Mouse (Mus musculus) kidney, embryonic 16.5 days (tissue): ENCODE data around the gene Apoe. TPM values are rescaled to one million over a fixed set of nuclear protein-coding genes. Genes with fewer than 3 reads are reported as not detected.
A peak's percentile ranks its signal among the peaks of the same experiment; 100 is the strongest.

Source experiments
- ATAC-seq: fragments of 200-750 bp; cut with Nextera tagmentation; 2 replicates; pipeline ENCODE4 v1.8.0; 2017; ENCODE audit warnings: moderate TSS enrichment; ENCODE audit not compliant: low FRiP score, low TSS enrichment
- H3K27ac ChIP-seq: fragments of 300-500 bp; sonication (generic); 2 replicates; pipeline ENCODE4 v1.5.1; 2014; ENCODE audit warnings: low read length
- H3K27me3 ChIP-seq: fragments of 300-500 bp; sonication (generic); 2 replicates; pipeline ENCODE4 v1.6.1; 2014; ENCODE audit warnings: low read length, control low read depth, mixed read lengths; ENCODE audit not compliant: insufficient read depth
- H3K36me3 ChIP-seq: fragments of 300-500 bp; sonication (generic); 2 replicates; pipeline ENCODE4 v1.6.1; 2014; ENCODE audit warnings: low read length, control low read depth, mixed read lengths; ENCODE audit not compliant: insufficient read depth
- H3K4me1 ChIP-seq: fragments of 300-500 bp; sonication (generic); 2 replicates; pipeline ENCODE4 v1.6.1; 2014; ENCODE audit warnings: low read length, control low read depth, mixed read lengths; ENCODE audit not compliant: insufficient read depth
- H3K4me2 ChIP-seq: fragments of 300-500 bp; sonication (generic); replicated peaks from 2 replicates; pipeline ENCODE4 v1.6.1; 2014; ENCODE audit warnings: low read depth, low read length
- H3K4me3 ChIP-seq: fragments of 300-500 bp; sonication (generic); 2 replicates; pipeline ENCODE4 v1.5.1; 2014; ENCODE audit warnings: mild to moderate bottlenecking, low read length
- H3K9ac ChIP-seq: fragments of 300-500 bp; sonication (generic); replicated peaks from 2 replicates; pipeline ENCODE4 v1.6.1; 2014; ENCODE audit warnings: low read length
- H3K9me3 ChIP-seq: fragments of 300-500 bp; sonication (generic); 2 replicates; pipeline ENCODE4 v1.6.1; 2016; ENCODE audit warnings: low read length, control low read depth
- WGBS: fragments of 180-500 bp; shearing (Covaris S2); extraction: QIAGEN DNeasy Blood & Tissue Kit; methylation state at CpG from one replicate; pipeline ENCODE4 v1.1.7; 2014; 5-methylcytosine and 5-hydroxymethylcytosine counted together
- polyA plus RNA-seq: library from polyadenylated mRNA; unstranded; fragments of >200 nt; fragmentation: Nextera tagmentation; extraction: Ambion mirVana; gene quantifications from 2 replicates; pipeline ENCODE4 v1.2.1, GENCODE M21; 2015

Gene Apoe
- polyA plus RNA-seq, 1 experiment from 2014 or later, result 312 TPM

DNA sequence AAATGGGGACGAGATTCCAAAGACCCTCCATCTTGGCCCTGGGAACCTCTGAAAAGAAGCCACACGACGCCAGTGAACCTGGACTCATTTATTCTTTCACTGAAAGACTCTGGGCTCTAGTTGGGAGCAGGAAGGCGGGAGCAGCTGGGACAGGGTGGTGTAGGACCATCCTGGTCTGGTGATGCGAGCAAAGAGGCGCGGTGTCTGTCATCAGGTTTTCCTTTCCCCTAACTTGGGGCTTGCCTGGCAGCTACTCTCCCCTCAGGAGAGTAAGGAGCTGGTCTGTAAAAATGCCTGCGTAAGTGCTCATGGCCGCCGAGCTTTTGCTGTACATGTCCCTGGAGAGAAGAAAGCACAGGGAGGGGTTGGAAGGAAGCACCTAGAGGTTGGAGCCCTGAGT, 27.5 kb downstream of the Apoe start:
- Histone ChIP-seq H3K4me3 (no peak overlapping the region), H3K27me3 (no peaks in the 10 kb centered on the region), H3K27ac (no peak overlapping the region), H3K9me3 (no peaks in the 10 kb centered on the region), H3K9ac (no peak overlapping the region), H3K4me1 (peaks cover 5% of the 10 kb centered on the region; the same call in 1 of the 2 replicates), H3K36me3 (no peaks in the 10 kb centered on the region), H3K4me2 (no peak overlapping the region)
- WGBS, result 66% methylated on average over 10 of the region's 10 CpGs
- no peak for ATAC-seq

DNA sequence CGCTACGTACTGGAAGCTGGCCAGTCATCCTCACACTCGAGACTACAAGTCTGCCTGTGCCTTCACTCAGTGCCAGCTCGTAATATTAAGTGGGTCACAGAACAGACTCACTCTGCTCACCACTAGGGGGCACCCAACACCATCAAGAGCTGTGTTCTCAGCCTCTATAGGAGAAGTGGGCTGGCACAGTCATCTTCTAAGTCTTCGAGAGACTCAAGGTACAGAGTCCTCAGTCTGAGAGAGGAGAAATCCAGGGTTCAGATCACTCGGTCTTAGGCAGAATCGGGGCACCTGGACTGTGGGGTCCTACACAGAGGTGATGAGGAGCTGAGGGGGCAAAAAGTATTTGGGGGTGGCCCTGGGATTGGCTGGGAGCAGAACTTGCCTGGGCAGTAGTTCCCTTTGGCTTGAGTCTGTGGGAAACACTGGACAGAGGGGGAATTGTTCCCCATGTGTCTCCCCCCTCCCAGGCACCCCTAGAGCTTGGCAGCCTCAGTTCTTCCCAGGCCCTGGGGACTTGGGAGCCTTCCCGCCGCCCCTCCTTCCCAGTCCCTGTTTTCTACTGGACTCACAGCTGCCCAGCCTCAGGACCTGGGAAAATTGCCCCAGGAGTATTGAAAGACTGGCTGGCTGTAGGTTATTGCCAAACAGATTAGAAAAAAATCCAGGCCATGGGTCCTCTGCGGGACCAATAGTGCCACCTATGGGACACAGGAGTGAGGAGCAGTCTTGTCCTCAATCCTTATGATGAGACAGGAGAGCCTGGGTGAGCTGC, 29.9 kb downstream of the Apoe start:
- Histone ChIP-seq H3K9ac (peak overlapping the region; percentile 53), H3K27ac (peak overlapping the region; percentile 65), H3K4me3 (no peak overlapping the region), H3K27me3 (no peaks in the 10 kb centered on the region), H3K9me3 (no peaks in the 10 kb centered on the region), H3K36me3 (no peaks in the 10 kb centered on the region), H3K4me2 (peak overlapping the region; percentile 40), H3K4me1 (peaks cover 12% of the 10 kb centered on the region; the same call in 1 of the 2 replicates)
- ATAC-seq, result peak; percentile 83
- 7% methylated on average over 10 of the region's 10 CpGs for WGBS

DNA sequence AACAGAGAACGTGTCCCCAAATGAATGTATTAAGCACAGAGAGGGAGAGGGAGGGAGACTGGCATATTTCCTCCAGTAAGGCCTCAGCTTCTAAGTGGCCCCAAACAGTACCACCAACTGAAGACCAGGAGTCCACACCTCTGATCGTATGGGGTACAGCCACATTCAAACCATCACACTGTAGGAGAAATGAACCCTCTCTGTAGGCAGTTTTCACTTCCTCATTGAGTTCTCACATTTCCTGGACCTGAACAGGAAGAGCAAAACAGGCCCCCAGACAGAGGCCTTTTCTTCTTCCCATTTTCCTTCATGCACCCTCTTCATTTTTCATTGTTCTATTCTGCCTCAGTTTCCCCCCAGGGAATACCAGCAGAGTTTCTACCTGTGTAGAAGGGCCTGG, 31.6 kb downstream of the Apoe start:
- Histone ChIP-seq H3K4me2 (no peak overlapping the region), H3K27me3 (no peaks in the 10 kb centered on the region), H3K4me1 (peaks cover 20% of the 10 kb centered on the region), H3K9me3 (no peaks in the 10 kb centered on the region), H3K36me3 (no peaks in the 10 kb centered on the region), H3K27ac (no peak overlapping the region), H3K9ac (no peak overlapping the region), H3K4me3 (no peak overlapping the region)
- no peak for ATAC-seq
- WGBS, result 75% methylated on average over 2 of the region's 2 CpGs

DNA sequence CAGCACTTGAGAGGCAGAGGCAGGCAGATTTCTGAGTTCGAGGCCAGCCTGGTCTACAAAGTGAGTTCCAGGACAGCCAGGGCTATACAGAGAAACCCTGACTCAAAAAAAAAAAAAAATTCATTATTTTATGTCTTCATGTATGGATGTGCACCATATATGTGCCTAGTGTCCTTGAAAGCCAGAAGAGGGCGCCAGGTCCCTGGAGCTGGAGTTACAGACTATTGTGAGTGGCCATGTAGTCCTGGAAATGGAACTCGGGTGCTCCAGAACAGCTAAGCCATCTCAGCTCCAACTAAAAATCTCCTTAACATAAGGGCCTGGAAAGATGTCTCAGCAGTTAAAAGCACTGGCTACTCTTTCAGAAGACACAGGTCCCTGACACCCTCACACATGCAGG, 32.2 kb downstream of the Apoe start:
- no peak overlapping the region for H3K4me3 ChIP-seq
- no peak overlapping the region for H3K27ac ChIP-seq
- no peaks in the 10 kb centered on the region for H3K27me3 ChIP-seq
- WGBS, result 75% methylated on average over 3 of the region's 3 CpGs
- no peak overlapping the region for H3K4me2 ChIP-seq
- H3K9ac ChIP-seq, result no peak overlapping the region
- no peaks in the 10 kb centered on the region for H3K9me3 ChIP-seq
- H3K4me1 ChIP-seq, result peaks cover 20% of the 10 kb centered on the region
- no peaks in the 10 kb centered on the region for H3K36me3 ChIP-seq
- ATAC-seq, result no peak

DNA sequence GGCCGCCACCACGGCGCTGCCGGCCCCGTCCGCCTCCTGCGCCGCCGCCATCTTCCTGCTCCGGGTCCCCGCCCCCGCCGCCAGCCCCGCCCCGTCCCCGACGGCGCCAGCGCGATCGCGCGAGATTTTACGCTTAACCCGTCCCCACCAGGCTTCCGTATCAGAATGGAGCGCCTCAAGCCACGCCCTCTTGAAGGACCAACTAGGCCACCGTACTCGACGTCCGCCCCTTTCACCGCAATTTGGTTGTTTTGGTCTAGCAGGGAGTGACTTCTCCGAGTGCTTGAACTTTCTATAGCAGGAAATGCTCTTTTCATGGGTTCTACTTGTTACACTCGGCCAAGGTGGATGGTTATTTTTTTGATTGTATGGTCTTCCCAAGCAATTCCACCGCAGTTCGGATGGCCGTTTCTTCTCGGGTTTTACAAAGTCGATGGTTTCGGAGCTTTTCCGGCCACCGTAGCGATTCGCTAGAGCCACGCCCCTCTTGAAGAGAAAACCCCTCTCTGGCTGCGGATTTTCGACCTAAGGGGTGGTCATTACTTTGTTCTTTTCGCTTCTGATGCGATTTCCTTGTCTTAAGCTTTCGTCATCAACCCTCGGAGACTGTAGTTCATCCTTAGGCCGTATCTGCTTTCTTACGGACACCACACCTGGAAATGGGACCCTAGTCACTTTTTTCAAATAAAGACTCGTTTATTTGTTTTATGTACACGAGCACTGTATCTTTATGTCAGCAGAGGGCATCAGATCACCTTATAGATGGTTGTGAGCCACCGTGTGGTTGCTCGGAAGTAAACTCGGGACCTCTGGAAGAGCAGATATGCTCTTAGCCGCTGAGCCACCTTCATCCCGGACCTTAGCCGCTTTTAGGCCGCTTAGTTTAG, 33.8 kb downstream of the Apoe start, which contains the start of gene Clptm1:
Clptm1 (minus strand) TSS at position 79 of the 887 bp plus-strand sequence.
- Histone ChIP-seq H3K27me3 (no peaks in the 10 kb centered on the region), H3K27ac (peak within 1 kb of the TSS; percentile 95), H3K9me3 (no peaks in the 10 kb centered on the region), H3K4me2 (peak within 1 kb of the TSS; percentile 88), H3K9ac (peak within 1 kb of the TSS; percentile 94), H3K4me3 (peak within 1 kb of the TSS; percentile 95), H3K36me3 (peaks cover 3% of the 10 kb centered on the region; the same call in 1 of the 2 replicates), H3K4me1 (peaks cover 20% of the 10 kb centered on the region)
- peak; percentile 84 for ATAC-seq
- under 1% methylated on average over 60 of the region's 63 CpGs for WGBS

DNA sequence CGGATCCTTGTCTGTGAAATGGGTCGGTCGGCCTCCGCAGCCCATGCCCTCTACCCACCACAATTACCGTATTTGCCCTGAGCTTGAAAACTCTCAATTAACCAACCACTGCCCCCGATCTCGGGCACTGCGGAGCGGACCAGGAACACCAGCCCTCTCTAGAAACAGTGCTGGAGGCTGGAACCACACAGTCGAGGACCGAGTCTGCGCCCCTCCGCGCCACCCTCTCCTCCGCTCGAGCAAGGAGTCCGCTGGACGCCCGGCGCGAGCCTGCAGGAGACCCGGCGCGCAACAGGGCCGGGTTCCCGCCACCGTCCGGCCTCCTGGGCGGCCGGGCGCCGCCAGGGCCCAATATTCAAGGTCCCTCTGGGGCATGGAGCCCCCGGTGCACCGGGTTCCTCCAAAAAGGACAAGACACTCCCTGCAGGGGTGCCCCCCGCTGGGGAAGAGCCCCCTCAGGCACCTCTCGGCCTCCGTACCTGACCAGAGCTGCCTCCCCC, 34.5 kb downstream of the Apoe start:
- Histone ChIP-seq H3K9me3 (no peaks in the 10 kb centered on the region), H3K9ac (peak overlapping the region; percentile 94), H3K4me2 (peak overlapping the region; percentile 88), H3K4me3 (peak overlapping the region; percentile 95), H3K27me3 (no peaks in the 10 kb centered on the region), H3K4me1 (peaks cover 19% of the 10 kb centered on the region), H3K27ac (peak overlapping the region; percentile 16; the same call in 1 of the 2 replicates), H3K36me3 (peaks cover 8% of the 10 kb centered on the region; the same call in 1 of the 2 replicates)
- WGBS, result under 1% methylated on average over 36 of the region's 37 CpGs
- no peak; the same call in 1 of the 2 replicates for ATAC-seq

DNA sequence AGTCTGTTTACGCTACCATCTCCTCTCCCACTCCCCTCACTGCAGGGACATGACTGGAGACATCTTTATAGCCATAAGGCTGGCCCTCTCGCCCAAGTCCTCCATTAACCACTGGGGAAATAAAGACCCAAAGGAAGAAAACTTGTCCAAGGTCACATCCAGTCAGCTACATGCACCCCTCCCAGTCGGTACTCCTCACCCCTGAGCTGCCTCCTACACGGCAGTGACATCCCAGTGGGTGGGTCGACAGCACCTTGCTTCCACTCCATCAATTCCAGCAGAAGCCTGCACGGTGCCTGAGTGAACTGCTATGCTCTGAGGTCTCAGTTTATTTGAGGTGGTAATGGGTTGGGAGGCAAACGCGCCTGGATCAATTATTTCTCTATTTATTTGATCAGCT, 35.0 kb downstream of the Apoe start:
- 9% methylated on average over 8 of the region's 8 CpGs for WGBS
- peak overlapping the region; percentile 95 for H3K4me3 ChIP-seq

DNA sequence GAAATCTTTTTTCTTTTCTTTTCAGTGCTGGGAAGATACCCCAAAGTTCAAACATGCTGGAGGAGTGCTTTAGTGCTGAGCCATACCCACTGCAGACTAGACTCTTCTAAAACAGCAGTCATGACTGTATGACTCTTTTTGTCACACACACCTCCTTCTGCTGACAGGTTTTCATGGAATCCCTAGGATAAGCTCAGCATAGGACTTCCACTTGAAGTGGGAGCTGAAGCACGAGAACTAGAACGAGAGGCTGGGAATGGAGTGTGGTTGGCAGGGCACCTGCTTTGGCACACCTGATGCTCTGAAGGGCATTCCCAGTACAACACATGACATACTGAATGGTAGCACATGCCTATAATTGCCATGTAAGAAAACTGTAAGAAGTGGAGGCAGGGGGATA, 46.4 kb downstream of the Apoe start:
- peaks cover 60% of the 10 kb centered on the region for H3K36me3 ChIP-seq
- no peak overlapping the region for H3K9ac ChIP-seq
- 95% methylated on average over 2 of the region's 2 CpGs for WGBS
- H3K27ac ChIP-seq, result no peak overlapping the region
- H3K4me2 ChIP-seq, result no peak overlapping the region
- no peaks in the 10 kb centered on the region for H3K27me3 ChIP-seq
- no peaks in the 10 kb centered on the region for H3K4me1 ChIP-seq
- H3K9me3 ChIP-seq, result no peaks in the 10 kb centered on the region
- no peak overlapping the region for H3K4me3 ChIP-seq
- no peak for ATAC-seq

More for the DNA sequence above, 35.0 kb downstream of the Apoe start:
- Histone ChIP-seq H3K9me3 (no peaks in the 10 kb centered on the region), H3K36me3 (peaks cover 11% of the 10 kb centered on the region; the same call in 1 of the 2 replicates), H3K4me1 (peaks cover 14% of the 10 kb centered on the region), H3K27me3 (no peaks in the 10 kb centered on the region), H3K4me2 (peak overlapping the region; percentile 88), H3K27ac (no peak overlapping the region), H3K9ac (peak overlapping the region; percentile 94)
- 0 out of 2 replicates have a peak, but pooled peaks have one; percentile 8 for ATAC-seq

DNA sequence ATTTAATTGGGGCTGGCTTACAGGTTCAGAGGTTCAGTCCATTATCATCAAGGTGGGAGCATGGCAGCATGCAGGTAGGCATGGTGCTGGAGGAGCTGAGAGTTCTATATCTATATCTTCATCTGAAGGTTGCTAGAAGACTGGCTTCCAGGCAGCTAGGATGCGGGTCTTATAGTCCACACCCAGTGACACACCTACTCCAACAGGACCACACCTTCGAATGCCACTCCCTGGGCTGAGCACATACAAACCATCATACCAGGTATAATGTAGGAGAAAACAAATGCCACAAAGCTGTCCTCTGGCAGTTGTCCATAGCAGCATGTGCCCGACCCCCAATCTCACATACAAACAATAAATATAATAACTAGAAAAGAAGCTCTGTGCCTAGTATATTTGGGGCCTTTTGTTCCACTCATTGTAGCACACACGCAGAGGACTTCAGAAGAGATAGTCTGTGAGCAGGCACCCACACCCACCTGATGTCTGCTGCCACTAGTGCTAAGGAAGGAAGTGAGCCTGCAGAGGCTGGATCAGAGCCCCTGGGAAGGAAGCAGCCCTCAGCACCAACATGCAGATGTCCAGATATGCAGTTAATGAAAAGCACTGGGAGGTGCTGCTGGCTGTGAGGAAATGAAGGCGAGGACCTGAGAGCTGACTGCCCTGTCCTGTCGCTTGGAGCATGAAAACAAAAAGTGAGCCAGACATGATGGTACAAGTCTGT, 47.8 kb downstream of the Apoe start:
- Histone ChIP-seq H3K4me1 (no peaks in the 10 kb centered on the region), H3K4me2 (no peak overlapping the region), H3K4me3 (no peak overlapping the region), H3K36me3 (peaks cover 67% of the 10 kb centered on the region), H3K27ac (peak overlapping the region; percentile 29; the same call in 1 of the 2 replicates), H3K9ac (no peak overlapping the region), H3K9me3 (no peaks in the 10 kb centered on the region), H3K27me3 (no peaks in the 10 kb centered on the region)
- 87% methylated on average over 6 of the region's 6 CpGs for WGBS
- no peak for ATAC-seq
